Mouse (Mus musculus) spleen, postnatal 10 days (tissue): ENCODE measurements at regions not wholly inside any gene's neighbourhood (a gene's known extent, or its start where the extent isn't known, plus 50 kb on each side); places are given as distances from the start of the nearest gene placed in this dataset.

Source experiments
- DNase-seq, 2 experiments: peaks; one replicate each; pipeline ENCODE4 v3.0.0; 2021 to 2022; ENCODE audit warnings: low spot score in 2 of 2

- no peak for DNase-seq
Measured at GRCm38 (mm10) chr10:16592870-16593269, 1130.1 kb upstream of the Cited2 start.

- DNase-seq = no peak
Measured at GRCm38 (mm10) chr10:16600041-16600440, 1123.0 kb upstream of the Cited2 start.

- no peak for DNase-seq
Measured at GRCm38 (mm10) chr10:16600551-16601224, 1122.3 kb upstream of the Cited2 start.

- DNase-seq = no peak
Measured at GRCm38 (mm10) chr10:16601225-16601595, 1121.8 kb upstream of the Cited2 start.

- no peak for DNase-seq
Measured at GRCm38 (mm10) chr10:16608339-16608738, 1114.7 kb upstream of the Cited2 start.

- no peak for DNase-seq
Measured at GRCm38 (mm10) chr10:16618752-16619151, 1104.3 kb upstream of the Cited2 start.

GRCm38 (mm10) chr10:16619584-16619983 lies 1103.4 kb upstream of the Cited2 start:
- no peak for DNase-seq

- DNase-seq = no peak
Measured at GRCm38 (mm10) chr10:16620804-16621559, 1102.0 kb upstream of the Cited2 start.

- no peak for DNase-seq
Measured at GRCm38 (mm10) chr10:16622821-16623220, 1100.2 kb upstream of the Cited2 start.

- no peak for DNase-seq
Measured at GRCm38 (mm10) chr10:16633236-16633635, 1089.8 kb upstream of the Cited2 start.

GRCm38 (mm10) chr10:16635463-16635862 lies 1087.6 kb upstream of the Cited2 start:
- DNase-seq = no peak

GRCm38 (mm10) chr10:16637006-16637405 lies 1086.0 kb upstream of the Cited2 start:
- DNase-seq = no peak

GRCm38 (mm10) chr10:16638111-16638510 lies 1084.9 kb upstream of the Cited2 start:
- no peak for DNase-seq

- DNase-seq = no peak
Measured at GRCm38 (mm10) chr10:16640136-16640535, 1082.9 kb upstream of the Cited2 start.

- DNase-seq = no peak
Measured at GRCm38 (mm10) chr10:16650120-16650519, 1072.9 kb upstream of the Cited2 start.

- DNase-seq = no peak
Measured at GRCm38 (mm10) chr10:16652450-16652849, 1070.6 kb upstream of the Cited2 start.

GRCm38 (mm10) chr10:16664483-16664882 lies 1058.5 kb upstream of the Cited2 start:
- DNase-seq = no peak

- DNase-seq = no peak
Measured at GRCm38 (mm10) chr10:16670286-16670685, 1052.7 kb upstream of the Cited2 start.

- DNase-seq = no peak
Measured at GRCm38 (mm10) chr10:16681001-16681400, 1042.0 kb upstream of the Cited2 start.

- DNase-seq = no peak
Measured at GRCm38 (mm10) chr10:16685352-16685751, 1037.7 kb upstream of the Cited2 start.

- no peak for DNase-seq
Measured at GRCm38 (mm10) chr10:16706976-16707375, 1016.0 kb upstream of the Cited2 start.

GRCm38 (mm10) chr10:16713143-16713542 lies 1009.9 kb upstream of the Cited2 start:
- no peak for DNase-seq

GRCm38 (mm10) chr10:16714065-16714464 lies 1009.0 kb upstream of the Cited2 start:
- no peak for DNase-seq
